Mouse (Mus musculus): ENCODE measurements at regions not wholly inside any gene's neighbourhood (a gene's known extent, or its start where the extent isn't known, plus 50 kb on each side); places are given as distances from the start of the nearest gene placed in this dataset.

GRCm38 (mm10) chr4:29034406-29034805, 221.5 kb downstream of the Epha7 start:
- DNase-seq: no peak

DNA sequence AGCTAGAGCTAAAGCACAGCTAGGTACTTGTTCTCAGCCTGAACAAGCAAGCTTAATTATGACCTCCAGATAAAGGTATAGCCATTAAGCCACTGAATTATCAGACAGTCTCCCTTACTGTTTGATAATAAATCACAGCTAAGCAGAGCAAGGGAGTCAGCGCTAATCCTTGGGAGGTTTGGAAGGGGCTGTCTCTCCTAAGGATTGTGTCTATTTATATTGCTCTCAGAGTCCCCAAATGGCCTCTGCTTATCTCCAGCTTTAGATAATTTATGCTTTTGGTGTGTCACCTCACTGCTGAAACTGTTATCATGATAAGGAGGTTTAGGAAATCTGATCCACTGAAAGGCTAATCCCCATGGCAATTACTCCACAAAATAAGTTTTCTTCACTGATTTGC, 227.1 kb downstream of the Epha7 start:
- DNase-seq: no peak

DNA sequence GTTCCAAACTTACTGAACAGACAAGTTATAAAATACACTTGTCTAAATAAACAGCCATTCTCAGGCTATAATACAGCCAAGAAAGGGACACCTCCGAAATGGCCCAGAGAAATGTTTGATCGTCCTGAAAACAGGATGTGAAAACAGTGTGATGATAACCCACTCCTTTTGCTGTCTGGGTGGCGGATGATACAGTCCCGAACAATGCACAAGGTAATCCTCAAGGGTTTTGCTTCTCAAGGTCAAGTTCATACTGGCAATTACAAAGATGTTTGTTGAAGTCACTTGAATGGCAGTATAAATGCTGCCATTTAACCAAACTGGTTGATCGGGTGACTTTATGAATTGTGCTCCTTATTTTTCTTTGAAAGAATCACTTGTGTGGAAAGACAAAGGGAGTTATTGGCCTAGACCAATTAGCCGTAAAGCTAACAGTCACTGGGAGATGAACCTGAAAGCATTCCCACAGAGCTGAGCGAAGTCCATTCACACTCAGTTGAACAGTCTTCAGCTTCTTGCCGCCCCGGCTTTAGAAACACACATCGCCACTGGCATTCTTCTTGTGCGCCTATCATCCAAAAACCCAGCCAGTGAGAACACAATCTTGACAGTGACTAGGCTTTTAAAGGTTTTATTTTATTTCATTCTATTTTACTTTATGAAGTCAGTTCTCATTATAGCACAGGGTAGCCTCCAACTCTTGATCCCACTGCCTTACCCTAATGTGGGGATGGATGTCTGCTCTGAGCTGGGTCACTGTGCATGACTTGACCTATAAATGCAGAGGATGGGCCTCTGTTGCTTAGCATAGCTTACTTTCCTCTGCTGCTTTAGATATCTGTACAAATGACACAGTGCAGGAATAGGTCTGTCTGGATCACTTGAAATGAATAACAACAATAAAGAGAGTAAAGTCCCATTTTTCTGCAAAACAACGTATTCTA, 256.0 kb downstream of the Epha7 start:
- no peak for DNase-seq

DNA sequence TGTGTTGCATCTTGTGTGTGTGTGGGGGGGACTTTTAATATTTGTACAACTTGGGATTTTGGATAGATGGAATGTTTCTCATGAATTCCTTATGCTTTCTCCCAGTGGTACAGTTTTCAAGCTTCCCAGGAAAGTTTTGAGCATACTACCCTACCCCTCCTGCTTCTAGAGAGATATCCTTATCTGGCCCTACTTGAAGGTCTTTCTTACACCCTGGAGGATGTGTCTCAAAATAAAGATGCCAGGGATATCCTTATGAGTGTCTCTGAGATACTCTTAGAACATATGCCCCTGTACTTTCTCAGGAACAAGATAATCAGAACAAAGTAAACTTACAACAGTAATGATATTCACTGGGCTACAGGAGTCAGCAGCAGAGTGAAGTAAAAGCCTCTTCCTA, 261.3 kb downstream of the Epha7 start:
- no peak for DNase-seq

DNA sequence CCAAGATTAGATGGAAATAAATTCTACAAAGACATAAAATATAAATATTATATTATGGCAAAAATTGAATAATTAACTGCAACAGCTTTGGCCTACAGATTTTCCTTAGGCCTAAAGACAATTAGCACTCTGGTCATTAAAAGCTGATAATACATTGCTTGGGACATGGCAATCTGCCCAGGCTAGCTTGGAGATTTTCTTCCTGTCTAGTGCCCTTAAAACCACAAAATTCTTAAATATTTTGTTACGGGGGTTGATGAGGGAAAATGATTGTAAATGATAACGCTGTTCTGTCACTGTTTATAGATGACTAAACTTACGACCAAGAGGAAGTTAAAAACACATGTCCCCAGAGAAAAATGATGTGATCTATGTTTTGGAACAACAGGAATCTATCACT, 261.9 kb downstream of the Epha7 start:
- no peak for DNase-seq

DNA sequence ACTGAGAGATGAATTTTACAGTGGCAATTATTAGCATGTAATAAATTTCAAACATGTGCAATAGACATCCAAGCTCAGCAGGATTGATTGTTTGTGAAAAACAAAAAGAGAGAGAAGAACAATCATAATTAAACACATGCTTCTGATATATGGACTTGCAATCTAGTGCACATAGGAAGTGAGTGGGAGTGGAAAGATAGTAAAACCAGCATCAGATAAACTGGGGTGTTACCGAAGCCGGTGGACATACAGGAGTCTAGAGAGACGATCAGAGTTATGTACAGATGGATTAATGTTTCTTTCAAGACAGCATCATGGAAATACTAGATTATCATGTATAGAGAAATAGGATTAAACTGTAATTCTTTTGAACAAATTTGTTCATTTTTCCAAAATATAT, 263.8 kb downstream of the Epha7 start:
- no peak for DNase-seq

GRCm38 (mm10) chr4:29078391-29078790, 265.5 kb downstream of the Epha7 start:
- DNase-seq: no peak

DNA sequence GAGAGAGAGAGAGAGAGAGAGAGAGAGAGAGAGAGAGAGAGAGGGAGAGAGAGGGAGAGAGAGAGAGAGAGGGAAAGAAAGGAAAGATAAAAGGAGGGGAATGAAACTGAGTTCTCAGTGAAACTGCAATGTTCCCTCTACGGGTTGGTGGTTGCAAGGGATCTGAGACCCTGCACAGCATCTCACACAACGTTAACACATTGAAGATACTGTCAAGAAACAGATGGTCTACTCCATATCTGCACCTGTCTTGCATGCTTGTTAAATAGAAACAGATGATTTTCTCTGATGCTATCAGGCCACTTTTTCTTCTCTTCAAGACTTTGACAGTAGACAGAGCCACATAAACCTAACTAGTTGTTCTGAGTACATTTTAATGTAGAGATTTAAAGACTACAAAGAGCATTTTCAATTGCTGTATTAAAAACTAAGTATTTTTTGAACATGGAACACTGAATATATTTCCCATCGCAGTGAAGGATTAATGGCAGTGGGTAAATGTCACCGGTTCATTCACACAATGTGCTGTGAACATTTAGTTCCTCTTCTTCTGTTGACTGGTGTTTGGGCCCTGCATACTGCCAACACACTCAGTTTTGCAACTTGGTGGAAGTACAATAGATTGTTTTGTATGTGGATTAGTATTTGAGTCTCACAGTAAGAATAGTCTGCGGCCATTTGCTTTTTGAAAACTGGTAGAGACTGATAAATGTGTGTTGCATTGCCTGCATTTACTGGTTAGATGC, 270.8 kb downstream of the Epha7 start:
- DNase-seq: no peak

- DNase-seq: no peak
Measured at GRCm38 (mm10) chr4:29090949-29091348, 278.0 kb downstream of the Epha7 start.

- DNase-seq: no peak
Measured at GRCm38 (mm10) chr4:29091495-29092211, 278.7 kb downstream of the Epha7 start.

DNA sequence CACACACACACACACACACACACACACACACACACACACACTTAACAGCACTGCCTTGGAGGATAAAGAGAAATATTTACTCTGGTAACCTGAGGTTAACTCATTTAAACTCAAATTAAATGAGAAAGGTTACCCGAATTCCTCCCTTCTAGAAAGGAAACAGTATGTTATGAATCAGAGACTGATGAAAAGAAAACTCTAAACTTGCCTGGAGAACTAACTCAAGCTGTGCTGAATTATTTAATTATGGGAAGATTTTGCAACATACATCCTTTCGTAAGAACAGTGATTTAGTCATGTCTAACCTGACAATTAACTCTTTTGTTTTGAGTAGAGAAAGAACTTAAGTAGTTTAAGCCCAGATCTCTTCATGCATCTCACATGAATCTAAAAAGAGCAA, 289.4 kb downstream of the Epha7 start:
- no peak for DNase-seq

DNA sequence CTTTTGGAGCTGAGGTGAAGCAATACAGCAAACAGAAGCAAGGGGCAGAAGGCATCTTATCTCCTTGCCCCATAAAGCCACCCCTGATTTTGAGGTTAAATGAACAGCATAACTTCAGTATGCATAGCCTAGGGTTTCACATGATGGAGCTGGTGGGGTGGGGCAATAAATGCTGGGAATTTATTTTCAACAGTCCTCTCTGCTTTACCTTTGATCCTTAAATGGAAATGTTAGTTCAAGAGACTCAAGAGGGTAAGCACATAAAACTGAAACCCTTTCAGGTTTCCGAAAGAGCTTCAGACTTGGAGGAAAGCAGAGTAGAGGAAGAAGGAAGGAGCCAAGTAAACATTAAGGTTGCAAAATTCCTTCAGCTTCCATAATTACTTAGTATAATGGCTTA, 290.5 kb downstream of the Epha7 start:
- no peak for DNase-seq

DNA sequence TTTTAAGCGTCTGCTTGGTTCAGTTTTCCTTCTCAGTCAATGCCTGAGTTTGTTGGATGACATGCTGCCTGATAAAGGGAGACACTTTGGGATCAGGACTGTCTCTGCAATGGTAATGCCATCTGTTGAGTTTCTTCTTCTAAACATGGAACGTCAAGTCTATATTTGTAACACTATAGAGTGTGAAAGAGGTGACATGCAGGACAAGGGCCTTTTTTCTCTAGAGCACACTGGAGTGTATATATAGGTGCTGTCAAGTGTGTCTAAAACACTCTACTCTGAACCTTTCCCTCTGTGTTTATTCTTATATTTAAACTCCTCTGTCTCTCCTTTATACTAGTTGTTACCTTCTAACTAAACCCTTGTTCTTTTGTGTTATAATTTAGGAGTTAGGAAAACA, 299.6 kb downstream of the Epha7 start:
- DNase-seq: no peak

DNA sequence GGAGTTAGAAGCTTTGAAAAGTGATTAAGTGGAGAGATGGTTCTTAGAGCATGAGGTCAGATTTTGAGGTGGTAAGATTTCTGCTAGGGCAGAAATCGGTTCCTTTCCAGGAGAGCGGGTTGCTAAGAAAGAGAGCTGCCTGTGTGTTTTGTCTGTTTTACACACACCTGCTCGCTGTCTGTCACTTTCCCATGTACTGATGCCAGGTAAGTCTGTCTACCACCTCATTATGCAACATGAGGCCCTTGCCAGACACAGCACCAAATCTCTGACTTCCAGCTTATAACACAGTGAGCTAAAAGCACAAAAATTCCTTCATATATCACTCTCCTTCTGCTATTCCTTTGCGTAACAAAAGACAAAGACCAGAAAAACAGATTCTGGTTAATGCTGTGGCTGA, 304.1 kb downstream of the Epha7 start:
- DNase-seq: no peak

DNA sequence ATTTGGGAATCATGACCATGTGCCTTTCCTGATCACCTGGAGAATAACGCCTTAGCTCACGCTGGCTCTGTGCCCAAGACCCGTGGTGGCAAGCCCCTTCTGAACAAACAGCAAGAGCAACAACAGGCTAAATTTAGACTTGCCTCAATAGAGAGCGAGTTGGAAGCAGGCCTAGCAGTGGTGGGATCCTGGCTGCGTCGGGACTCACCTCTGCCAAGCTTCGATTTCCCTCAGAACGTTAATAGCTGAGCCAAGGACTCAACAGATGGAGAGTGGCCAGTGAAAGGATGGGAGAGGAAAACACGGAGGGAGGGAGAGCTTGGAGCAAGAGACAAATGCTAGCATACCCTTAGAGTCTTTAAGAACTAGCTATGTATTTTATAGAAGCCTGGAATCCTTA, 305.0 kb downstream of the Epha7 start:
- peak; percentile 24 for DNase-seq

DNA sequence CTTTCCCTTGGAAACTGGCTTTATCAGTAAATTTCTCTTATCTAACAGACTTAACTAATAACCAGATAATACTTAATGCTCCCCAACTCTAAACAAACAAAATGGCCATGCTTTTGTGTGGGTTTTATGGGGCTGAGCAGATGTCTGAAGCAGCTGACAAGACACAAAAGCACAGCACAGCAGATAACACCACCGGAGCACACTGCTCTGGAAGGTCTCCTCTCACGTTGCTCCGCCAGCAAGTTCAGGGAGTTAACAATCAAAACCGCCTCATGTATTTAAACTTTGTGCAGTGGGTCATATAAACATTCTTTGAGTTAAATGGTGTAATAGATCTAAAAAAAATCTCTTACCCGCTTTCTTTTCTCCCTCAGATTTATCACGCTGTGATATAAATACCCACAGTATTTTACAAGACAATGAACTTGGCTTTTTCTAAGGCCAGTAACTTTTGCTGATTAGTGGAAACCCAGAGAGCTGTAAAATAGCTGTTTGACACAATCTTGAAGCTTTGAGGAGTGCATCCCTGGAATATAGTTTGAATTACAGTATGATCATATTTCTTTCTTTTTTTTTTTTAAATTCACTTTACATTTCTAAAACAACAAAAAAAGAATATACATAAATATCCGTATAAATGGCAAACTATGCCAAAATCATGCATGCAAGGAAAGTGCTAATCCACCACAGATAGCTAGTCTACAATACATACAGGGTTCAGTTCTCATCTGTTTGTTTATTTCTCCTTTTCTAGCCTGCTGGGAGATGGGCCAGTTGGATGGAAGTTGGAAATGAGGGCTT, 305.9 kb downstream of the Epha7 start:
- no peak for DNase-seq

DNA sequence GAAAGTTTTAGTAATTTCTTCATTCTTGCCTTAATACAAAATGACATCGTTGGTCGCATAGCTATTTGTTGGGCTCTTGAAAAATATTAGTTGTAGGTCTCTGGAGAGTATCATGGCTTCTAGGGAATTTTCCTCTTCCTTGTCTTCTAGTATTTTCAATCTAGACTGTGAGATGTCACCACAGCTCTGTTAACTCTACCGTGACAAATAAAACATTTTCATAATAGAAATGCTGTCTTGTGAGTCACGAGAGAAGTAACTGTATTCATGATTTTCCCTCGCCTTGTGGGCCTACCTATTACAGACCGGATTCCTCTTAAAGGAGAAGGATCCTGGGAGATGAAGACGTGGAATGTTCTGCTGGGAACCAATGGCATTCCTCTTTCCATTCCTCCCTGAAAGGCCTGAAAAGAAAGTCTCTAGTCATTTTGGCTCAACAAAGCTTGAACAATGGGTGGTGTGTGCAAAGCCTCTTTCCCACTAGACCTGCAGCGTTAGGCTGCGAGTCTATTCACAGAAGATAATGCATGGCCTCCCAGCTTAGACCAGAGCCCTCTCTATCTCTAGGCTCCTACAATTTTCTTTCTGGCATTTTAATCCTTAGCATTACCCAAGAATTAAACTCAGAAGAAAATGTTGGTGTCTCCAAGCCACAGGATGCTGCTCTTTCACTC, 306.7 kb downstream of the Epha7 start:
- no peak for DNase-seq

DNA sequence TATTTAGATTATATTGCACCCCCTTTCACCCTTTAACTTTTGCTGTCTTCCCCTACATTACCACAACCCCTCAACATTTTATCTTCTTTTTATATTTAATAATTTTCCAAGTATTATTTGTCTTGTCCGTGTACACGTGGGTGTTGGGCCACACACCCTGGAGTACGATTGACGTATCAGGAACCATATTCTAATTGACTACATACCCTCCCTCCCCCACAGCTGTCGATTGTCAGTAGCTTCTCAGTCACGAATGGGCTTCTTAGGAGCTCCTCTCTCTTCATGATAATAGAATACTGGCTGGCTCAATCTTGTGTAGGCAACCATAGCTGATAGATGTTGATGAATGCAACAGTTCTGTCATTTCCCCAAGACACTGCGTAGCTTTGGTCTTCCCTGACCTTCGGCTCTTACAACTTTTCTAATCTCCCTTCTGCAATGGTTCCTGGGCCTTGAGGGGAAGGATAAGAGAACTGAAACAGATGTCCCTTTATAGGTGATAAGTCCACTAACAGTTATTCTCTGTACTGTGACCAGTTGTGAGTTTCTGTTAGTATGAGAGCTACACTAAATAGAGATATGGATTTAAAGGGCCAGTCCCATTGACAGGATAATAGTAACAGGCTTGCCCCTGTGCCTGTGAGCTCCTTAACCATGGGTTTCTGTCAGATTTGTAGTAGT, 310.9 kb downstream of the Epha7 start:
- no peak for DNase-seq

DNA sequence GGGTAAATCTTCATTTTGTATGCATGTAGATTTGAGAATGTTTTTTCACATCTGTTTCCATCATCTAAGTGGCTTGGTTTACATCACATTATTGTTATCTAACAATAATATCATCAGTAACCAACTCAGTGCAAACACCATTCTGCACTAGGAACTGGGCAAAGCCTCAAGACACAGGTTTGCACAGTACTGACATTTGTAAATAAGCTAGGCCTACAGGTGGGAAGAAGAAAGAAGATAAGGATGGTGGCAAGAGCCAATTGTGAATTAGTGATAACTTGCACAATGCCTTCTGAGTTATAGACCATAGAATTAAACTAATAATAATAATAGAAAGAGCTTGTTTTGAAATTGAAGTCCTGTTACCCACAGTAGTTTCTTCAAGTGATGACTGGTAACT, 317.6 kb downstream of the Epha7 start:
- no peak for DNase-seq

- no peak for DNase-seq
Measured at GRCm38 (mm10) chr4:29133404-29134307, 320.7 kb downstream of the Epha7 start.

Measured in cerebellum, adult 11-12 months (tissue).